In genomic region chr1:80659465-80660245, GRCm38 (mm10) we compare ENCODE assay signal across 31 mouse cellular contexts.
DNase-seq lines count a peak whose midpoint lies in the region; ATAC-seq and TF ChIP-seq lines count a peak whose summit lies in the region.
"Had no signal": no experiment of that assay in that cellular context is flagged by ENCODE, and none has a peak within 500 bp of the region (broad histone marks: within the 10 kb centered on the region; RNA-seq: fewer than 3 reads in every experiment).

No protein-coding gene starts in this region.

- no peak overlapping the region for H3K4me2 ChIP-seq in neural tube, embryonic 15.5 days
- no peak overlapping the region for H3K4me2 ChIP-seq in midbrain, embryonic 15.5 days
- H3K4me2 ChIP-seq: limb, embryonic 15.5 days; liver, embryonic 15.5 days; midbrain, embryonic 13.5 days; neural tube, embryonic 13.5 days had no signal

- H3K9me3 ChIP-seq in neural tube, embryonic 15.5 days (replicated peaks): no peaks in the 10 kb centered on the region
- no peaks in the 10 kb centered on the region for H3K9me3 ChIP-seq in midbrain, embryonic 15.5 days
- H3K9me3 ChIP-seq: forebrain, embryonic 10.5 days; heart, embryonic 10.5 days; limb, embryonic 15.5 days; liver, embryonic 15.5 days; megakaryocyte, embryonic 14.5 days; midbrain, embryonic 13.5 days; neural tube, embryonic 13.5 days had no signal

- H3K4me1 ChIP-seq in bone marrow macrophage, adult 2 months (ENCODE audit: control insufficient read depth, insufficient read depth, low read length): peaks cover 46% of the 10 kb centered on the region
- H3K4me1 ChIP-seq in neural tube, embryonic 15.5 days: no peaks in the 10 kb centered on the region
- H3K4me1 ChIP-seq in midbrain, embryonic 15.5 days: peaks cover 4% of the 10 kb centered on the region; the same call in 1 of the 2 replicates
- H3K4me1 ChIP-seq: forebrain, embryonic 10.5 days; heart, embryonic 10.5 days; limb, embryonic 15.5 days; liver, embryonic 15.5 days; midbrain, embryonic 13.5 days had no signal

- no peak for TF ChIP-seq POLR2A in bone marrow macrophage, adult 2 months (IDR thresholded peaks at IDR 0.05; ENCODE audit: borderline replicate concordance, low read depth, low read length)

- H3K36me3 ChIP-seq in neural tube, embryonic 15.5 days: no peaks in the 10 kb centered on the region
- no peaks in the 10 kb centered on the region for H3K36me3 ChIP-seq in midbrain, embryonic 15.5 days (replicated peaks)
- H3K36me3 ChIP-seq: forebrain, embryonic 10.5 days; G1E; heart, embryonic 10.5 days; limb, embryonic 15.5 days; liver, embryonic 15.5 days; midbrain, embryonic 13.5 days; neural tube, embryonic 13.5 days had no signal

- ATAC-seq in megakaryocyte, adult 5-6 weeks (ENCODE audit: poor library complexity, severe bottlenecking): peak; percentile 88
- no peak for ATAC-seq in neural tube, embryonic 15.5 days (ENCODE audit: low FRiP score)
- no peak for ATAC-seq in midbrain, embryonic 15.5 days (replicated peaks)
- ATAC-seq: forebrain, postnatal 0 days; hindbrain, embryonic 16.5 days; intestine, embryonic 16.5 days; midbrain, embryonic 13.5 days had no signal

- TF ChIP-seq CTCF in layer of hippocampus, adult 2 months (conservative IDR thresholded peaks at IDR 0.05): no peak
- TF ChIP-seq CTCF in bone marrow macrophage, adult 2 months (IDR thresholded peaks at IDR 0.05; ENCODE audit: low read depth, low read length): no peak

- WGBS in neural tube, embryonic 15.5 days: 80% methylated on average over 6 of the region's 6 CpGs
- WGBS in midbrain, embryonic 15.5 days: 90% methylated on average over 6 of the region's 6 CpGs

- H3K27me3 ChIP-seq in neural tube, embryonic 15.5 days (replicated peaks): no peaks in the 10 kb centered on the region
- H3K27me3 ChIP-seq in midbrain, embryonic 15.5 days (replicated peaks): no peaks in the 10 kb centered on the region
- H3K27me3 ChIP-seq: limb, embryonic 15.5 days; liver, embryonic 15.5 days; megakaryocyte, embryonic 14.5 days; midbrain, embryonic 13.5 days; neural tube, embryonic 13.5 days had no signal

- peak overlapping the region; percentile 8; the same call in 1 of the 2 replicates for H3K27ac ChIP-seq in layer of hippocampus, adult 2 months
- H3K27ac ChIP-seq in bone marrow macrophage, adult 2 months (ENCODE audit: insufficient read depth, low read depth, low read length): peak overlapping the region; percentile 73
- H3K27ac ChIP-seq in neural tube, embryonic 15.5 days (replicated peaks): no peak overlapping the region
- H3K27ac ChIP-seq in midbrain, embryonic 15.5 days: no peak overlapping the region
- H3K27ac ChIP-seq: forebrain, embryonic 10.5 days; gastrocnemius, adult 2 months; heart, embryonic 10.5 days; limb, embryonic 15.5 days; liver, embryonic 15.5 days; midbrain, embryonic 13.5 days; neural tube, embryonic 13.5 days had no signal

- no peak overlapping the region for H3K9ac ChIP-seq in neural tube, embryonic 15.5 days (replicated peaks)
- no peak overlapping the region for H3K9ac ChIP-seq in midbrain, embryonic 15.5 days
- H3K9ac ChIP-seq: forebrain, postnatal 0 days; limb, embryonic 15.5 days; liver, embryonic 15.5 days; midbrain, embryonic 13.5 days; neural tube, embryonic 13.5 days had no signal

- no peak for DNase-seq in layer of hippocampus, adult 2 months (ENCODE audit: low spot score in 2 of 2)
- no peak for DNase-seq in layer of hippocampus, adult 11-12 months (ENCODE audit: low spot score)
- DNase-seq in 416B (ENCODE audit: low read depth): peak; percentile 60
- no peak for DNase-seq in gastrocnemius, adult 18-20 months (ENCODE audit: low spot score)
- DNase-seq: adrenal gland, postnatal 25 days; cerebellum, adult 11 months; cerebellum, postnatal 10 days; forebrain, postnatal 0 days; gastrocnemius, adult 2 months; heart, postnatal 4 days; kidney, adult 9 months; kidney, postnatal 14 days; layer of hippocampus, adult 9-11 months; left cerebral cortex, postnatal 4 days; right cerebral cortex, postnatal 14 days; thymus, adult 18-20 months; thymus, postnatal 36 days had no signal

- H3K4me3 ChIP-seq in layer of hippocampus, adult 2 months: no peak overlapping the region
- H3K4me3 ChIP-seq in bone marrow macrophage, adult 2 months (ENCODE audit: insufficient read depth, low read length): no peak overlapping the region
- no peak overlapping the region for H3K4me3 ChIP-seq in neural tube, embryonic 15.5 days (replicated peaks)
- no peak overlapping the region for H3K4me3 ChIP-seq in midbrain, embryonic 15.5 days
- H3K4me3 ChIP-seq: forebrain, embryonic 10.5 days; gastrocnemius, adult 2 months; heart, embryonic 10.5 days; limb, embryonic 15.5 days; liver, embryonic 15.5 days; megakaryocyte, embryonic 14.5 days; midbrain, embryonic 13.5 days; neural tube, embryonic 13.5 days had no signal

Comparison
In these comparisons a context has a peak if more than half of its experiments do, and no peak if none do; other contexts are left out.
1. H3K27ac ChIP-seq: peak in layer of hippocampus, adult 2 months (single experiment) and bone marrow macrophage, adult 2 months (single experiment); none in neural tube, embryonic 15.5 days (single experiment) and midbrain, embryonic 15.5 days (single experiment).